Comparison of ENCODE assay signal across 10 mouse cellular contexts in the genomic region with DNA sequence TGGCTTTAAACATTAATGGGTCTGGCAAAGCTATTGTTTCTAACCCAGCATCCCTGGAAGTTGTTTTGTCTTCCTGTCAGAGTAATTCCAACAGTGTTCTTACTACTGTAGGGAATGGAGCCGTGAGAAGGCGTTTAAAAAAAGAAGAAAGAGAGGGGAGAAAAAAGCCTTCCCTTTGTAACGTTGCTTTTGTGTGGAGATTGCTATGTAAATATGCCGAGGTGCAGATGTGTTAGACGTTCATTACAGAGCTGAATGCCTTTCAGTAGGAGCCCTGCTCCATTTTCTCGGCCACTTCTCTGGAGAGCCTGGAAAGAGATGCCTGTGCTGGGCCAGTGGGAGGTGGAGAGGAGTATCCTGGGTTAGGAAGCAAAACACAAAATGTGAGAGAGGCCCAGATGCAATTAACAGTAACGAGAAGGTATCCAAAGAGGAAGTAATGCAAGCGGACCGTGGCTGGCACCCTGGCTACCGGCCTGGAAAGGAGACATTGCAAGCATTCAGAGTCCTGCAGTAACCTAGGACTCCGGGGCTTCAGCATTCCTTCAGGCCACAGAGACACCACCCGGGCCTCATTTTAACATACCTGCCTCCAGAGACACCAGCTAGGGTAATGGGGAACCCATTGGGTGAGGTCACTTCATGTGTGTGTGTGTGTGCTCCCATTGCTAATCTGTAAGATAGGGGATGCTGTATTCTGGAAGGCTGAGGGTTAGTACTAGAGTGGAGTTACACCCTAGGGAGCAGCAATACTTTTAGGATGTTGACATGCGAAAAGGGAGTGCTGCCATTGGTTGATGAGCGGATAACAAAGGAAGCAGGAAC. TPM values are rescaled to one million over a fixed set of nuclear protein-coding genes. Genes with fewer than 3 reads are reported as not detected.
DNase-seq lines count a peak whose midpoint lies in the region; ATAC-seq lines count a peak whose summit lies in the region.
"Had no signal": no experiment of that assay in that cellular context is flagged by ENCODE, and none has a peak within 500 bp of the region (broad histone marks: within the 10 kb centered on the region; RNA-seq: fewer than 3 reads in every experiment).

No protein-coding gene starts in this region.

- H3K4me1 ChIP-seq in heart, embryonic 10.5 days: peaks cover 18% of the 10 kb centered on the region
- peaks cover 5% of the 10 kb centered on the region; the same call in 1 of the 2 replicates for H3K4me1 ChIP-seq in hindbrain, embryonic 11.5 days (replicated peaks; ENCODE audit: control insufficient read depth, insufficient read depth, low read length)
- H3K4me1 ChIP-seq in midbrain, embryonic 16.5 days (ENCODE audit: control insufficient read depth, insufficient read depth, low read length): peaks cover 26% of the 10 kb centered on the region

- peak overlapping the region; percentile 12; the same call in 1 of the 2 replicates for H3K4me2 ChIP-seq in hindbrain, embryonic 11.5 days (replicated peaks; ENCODE audit: low read depth, low read length)
- peak overlapping the region; percentile 10; the same call in 1 of the 2 replicates for H3K4me2 ChIP-seq in midbrain, embryonic 16.5 days (ENCODE audit: low read length)
- H3K4me2 ChIP-seq: liver, embryonic 15.5 days had no signal

- no peaks in the 10 kb centered on the region for H3K36me3 ChIP-seq in heart, embryonic 10.5 days
- H3K36me3 ChIP-seq in hindbrain, embryonic 11.5 days (ENCODE audit: control insufficient read depth, insufficient read depth, low read length): no peaks in the 10 kb centered on the region
- H3K36me3 ChIP-seq in midbrain, embryonic 16.5 days (ENCODE audit: control insufficient read depth, insufficient read depth, low read length): no peaks in the 10 kb centered on the region
- H3K36me3 ChIP-seq: liver, embryonic 15.5 days had no signal

- H3K27me3 ChIP-seq in heart, embryonic 10.5 days (ENCODE audit: insufficient read depth, poor library complexity, severe bottlenecking): no peaks in the 10 kb centered on the region
- H3K27me3 ChIP-seq in hindbrain, embryonic 11.5 days (ENCODE audit: control insufficient read depth, insufficient read depth, low read length): no peaks in the 10 kb centered on the region
- no peaks in the 10 kb centered on the region for H3K27me3 ChIP-seq in midbrain, embryonic 16.5 days (ENCODE audit: control insufficient read depth, insufficient read depth, low read depth, low read length)
- H3K27me3 ChIP-seq: liver, embryonic 15.5 days had no signal

- H3K27ac ChIP-seq in heart, embryonic 10.5 days: 0 out of 2 replicates have a peak overlapping the region, but pooled peaks have one; percentile 17
- H3K27ac ChIP-seq in hindbrain, embryonic 11.5 days (ENCODE audit: low read depth, low read length): peak overlapping the region; percentile 38
- peak overlapping the region; percentile 71 for H3K27ac ChIP-seq in midbrain, embryonic 16.5 days (ENCODE audit: low read length)
- H3K27ac ChIP-seq: liver, embryonic 15.5 days had no signal

- no peak for DNase-seq in heart, embryonic 10.5 days (ENCODE audit: low spot score)
- DNase-seq in heart, postnatal 36 days: no peak
- peak; percentile 24 for DNase-seq in brain, adult 2 months (ENCODE audit: low read depth, low spot score)
- peak; percentile 39 for DNase-seq in hindbrain, embryonic 11.5 days (ENCODE audit: low spot score)
- DNase-seq in adrenal gland, adult 18-20 months (ENCODE audit: low spot score in 2 of 2): no peak
- no peak for DNase-seq in testis, postnatal 10 days (ENCODE audit: low spot score)
- no peak for DNase-seq in testis, postnatal 14 days (ENCODE audit: low spot score)
- DNase-seq: gastrocnemius, postnatal 36 days had no signal

- peak overlapping the region; percentile 2; the same call in 1 of the 2 replicates for H3K9ac ChIP-seq in hindbrain, embryonic 11.5 days (ENCODE audit: low read depth, low read length)
- H3K9ac ChIP-seq in midbrain, embryonic 16.5 days (ENCODE audit: low read depth, low read length): peak overlapping the region; percentile 1; the same call in 1 of the 2 replicates
- H3K9ac ChIP-seq: liver, embryonic 15.5 days had no signal

- ATAC-seq in hindbrain, embryonic 11.5 days (ENCODE audit: low FRiP score): no peak
- ATAC-seq in midbrain, embryonic 16.5 days: no peak

- 0 out of 2 replicates have a peak overlapping the region, but pooled peaks have one; percentile 8 for H3K4me3 ChIP-seq in heart, embryonic 10.5 days
- H3K4me3 ChIP-seq in hindbrain, embryonic 11.5 days (ENCODE audit: low read depth, low read length): no peak overlapping the region
- H3K4me3 ChIP-seq in midbrain, embryonic 16.5 days (ENCODE audit: low read depth, low read length): no peak overlapping the region
- H3K4me3 ChIP-seq: liver, embryonic 15.5 days had no signal

- intact Hi-C loops in heart, postnatal 36 days (cut with DNase I): no loop called here

- no peaks in the 10 kb centered on the region for H3K9me3 ChIP-seq in heart, embryonic 10.5 days
- H3K9me3 ChIP-seq in hindbrain, embryonic 11.5 days (ENCODE audit: control insufficient read depth, low read length): no peaks in the 10 kb centered on the region
- H3K9me3 ChIP-seq in midbrain, embryonic 16.5 days (replicated peaks; ENCODE audit: control insufficient read depth, low read length, poor library complexity, severe bottlenecking): no peaks in the 10 kb centered on the region
- H3K9me3 ChIP-seq: liver, embryonic 15.5 days had no signal

- 35% methylated on average over 14 of the region's 14 CpGs for WGBS in heart, embryonic 10.5 days
- 17% methylated on average over 14 of the region's 14 CpGs for WGBS in hindbrain, embryonic 11.5 days
- 16% methylated on average over 14 of the region's 14 CpGs for WGBS in midbrain, embryonic 16.5 days

RNA-seq across cellular contexts. Expression of gene Frat2, which starts 3.0 kb away (rescaled TPM):
- 1.6 and 4.0 TPM in 2 replicates for polyA plus RNA-seq in heart, embryonic 10.5 days (2016; fragmentation: Nextera tagmentation; extraction: Ambion mirVana)
- total RNA-seq in heart, postnatal 36 days (2021): 1 to 10 TPM; 5.0 to 7.7 TPM
- 5.0 and 6.8 TPM in 2 replicates for polyA plus RNA-seq in hindbrain, embryonic 11.5 days (2014; fragmentation: Nextera tagmentation; extraction: Ambion mirVana)
- polyA plus RNA-seq in midbrain, embryonic 16.5 days (2015; fragmentation: Nextera tagmentation; extraction: Ambion mirVana): 5.0 and 5.6 TPM in 2 replicates
- 1 to 10 TPM; 1.4 to 3.4 TPM for total RNA-seq in adrenal gland, adult 18-20 months (2021)

RNA-seq across cellular contexts. Expression of gene Frat1, which starts 21.2 kb away (rescaled TPM):
- 3.2 and 6.6 TPM in 2 replicates for polyA plus RNA-seq in heart, embryonic 10.5 days (2016; fragmentation: Nextera tagmentation; extraction: Ambion mirVana)
- total RNA-seq in heart, postnatal 36 days (2021): 1 to 10 TPM; 4.6 to 6.2 TPM
- 11.2 and 14.4 TPM in 2 replicates for polyA plus RNA-seq in hindbrain, embryonic 11.5 days (2014; fragmentation: Nextera tagmentation; extraction: Ambion mirVana)
- 27.3 and 28.2 TPM in 2 replicates for polyA plus RNA-seq in midbrain, embryonic 16.5 days (2015; fragmentation: Nextera tagmentation; extraction: Ambion mirVana)
- total RNA-seq in adrenal gland, adult 18-20 months (2021): 1 to 10 TPM; 4.1 to 4.9 TPM

RNA-seq across cellular contexts. Expression of gene Rrp12, which starts 45.0 kb away (rescaled TPM):
- 25.1 and 25.8 TPM in 2 replicates for polyA plus RNA-seq in heart, embryonic 10.5 days (2016; fragmentation: Nextera tagmentation; extraction: Ambion mirVana)
- total RNA-seq in heart, postnatal 36 days (2021): 10 to 100 TPM; 17.0 to 17.3 TPM
- 11.5 and 13.8 TPM in 2 replicates for polyA plus RNA-seq in hindbrain, embryonic 11.5 days (2014; fragmentation: Nextera tagmentation; extraction: Ambion mirVana)
- polyA plus RNA-seq in midbrain, embryonic 16.5 days (2015; fragmentation: Nextera tagmentation; extraction: Ambion mirVana): 19.2 TPM in 2 replicates
- total RNA-seq in adrenal gland, adult 18-20 months (2021): 10 to 100 TPM; 17.0 to 20.7 TPM

RNA-seq across cellular contexts. Expression of gene Arhgap19, which starts 49.1 kb away (rescaled TPM):
- polyA plus RNA-seq in heart, embryonic 10.5 days (2016; fragmentation: Nextera tagmentation; extraction: Ambion mirVana): 23.6 and 29.5 TPM in 2 replicates
- 1 to 10 TPM; 1.8 to 2.4 TPM for total RNA-seq in heart, postnatal 36 days (2021)
- polyA plus RNA-seq in hindbrain, embryonic 11.5 days (2014; fragmentation: Nextera tagmentation; extraction: Ambion mirVana): 31.5 and 33.3 TPM in 2 replicates
- polyA plus RNA-seq in midbrain, embryonic 16.5 days (2015; fragmentation: Nextera tagmentation; extraction: Ambion mirVana): 4.3 TPM in 2 replicates
- total RNA-seq in adrenal gland, adult 18-20 months (2021): 1 to 10 TPM; 4.2 to 4.8 TPM

Comparison
In these comparisons a context has a peak if more than half of its experiments do, and no peak if none do; other contexts are left out.
1. DNase-seq: peak in brain, adult 2 months (single experiment) and hindbrain, embryonic 11.5 days (single experiment); none in heart, embryonic 10.5 days (single experiment), heart, postnatal 36 days (0 of 2), adrenal gland, adult 18-20 months (0 of 2), testis, postnatal 10 days (single experiment) and testis, postnatal 14 days (single experiment).
2. H3K27ac ChIP-seq: peak in every context shown above with its lines; median percentile 71 in midbrain, embryonic 16.5 days; 38 in hindbrain, embryonic 11.5 days; 17 in heart, embryonic 10.5 days.